Mouse (Mus musculus) spleen, postnatal 10 days (tissue): ENCODE results near the gene Aff3.

Source experiments
- DNase-seq, 2 experiments: peaks; one replicate each; pipeline ENCODE4 v3.0.0; 2021 to 2022; ENCODE audit warnings: low spot score in 2 of 2

The Aff3 gene

GRCm38 (mm10) chr1:38657606-38658005 is 7.1 kb downstream of the Aff3 start:
- peak in 1 of 2 experiments; percentile 51 for DNase-seq

- DNase-seq, result no peak
Measured at GRCm38 (mm10) chr1:38654981-38655540, 9.7 kb downstream of the Aff3 start.

GRCm38 (mm10) chr1:38650031-38650430 is 14.7 kb downstream of the Aff3 start:
- no peak for DNase-seq

- no peak for DNase-seq
Measured at GRCm38 (mm10) chr1:38649174-38649573, 15.6 kb downstream of the Aff3 start.

GRCm38 (mm10) chr1:38642288-38642687 is 22.5 kb downstream of the Aff3 start:
- no peak for DNase-seq

GRCm38 (mm10) chr1:38639669-38640068 is 25.1 kb downstream of the Aff3 start:
- no peak for DNase-seq

GRCm38 (mm10) chr1:38635596-38635995 is 29.2 kb downstream of the Aff3 start:
- DNase-seq, result no peak

- no peak for DNase-seq
Measured at GRCm38 (mm10) chr1:38634081-38634480, 30.7 kb downstream of the Aff3 start.

GRCm38 (mm10) chr1:38632461-38633180 is 32.1 kb downstream of the Aff3 start:
- no peak for DNase-seq

- DNase-seq, result no peak
Measured at GRCm38 (mm10) chr1:38631501-38632279, 33.1 kb downstream of the Aff3 start.

GRCm38 (mm10) chr1:38628901-38629585 is 35.7 kb downstream of the Aff3 start:
- DNase-seq, result no peak

- DNase-seq, result no peak
Measured at GRCm38 (mm10) chr1:38628426-38628825, 36.3 kb downstream of the Aff3 start.

GRCm38 (mm10) chr1:38627683-38628361 is 36.9 kb downstream of the Aff3 start:
- peak in 1 of 2 experiments; percentile 17 for DNase-seq

- peak; percentile 16 to 42 for DNase-seq
Measured at GRCm38 (mm10) chr1:38626739-38627661, 37.8 kb downstream of the Aff3 start.

- DNase-seq, result no peak
Measured at GRCm38 (mm10) chr1:38626388-38626738, 38.4 kb downstream of the Aff3 start.

GRCm38 (mm10) chr1:38621840-38622239 is 42.9 kb downstream of the Aff3 start:
- no peak for DNase-seq

GRCm38 (mm10) chr1:38620401-38620800 is 44.4 kb downstream of the Aff3 start:
- no peak for DNase-seq

- DNase-seq, result no peak
Measured at GRCm38 (mm10) chr1:38606741-38607140, 58.0 kb downstream of the Aff3 start.

GRCm38 (mm10) chr1:38605426-38605825 is 59.3 kb downstream of the Aff3 start:
- DNase-seq, result no peak

GRCm38 (mm10) chr1:38604611-38605010 is 60.1 kb downstream of the Aff3 start:
- no peak for DNase-seq
